Mouse (Mus musculus): Measurements from ENCODE around the gene Wdr75. TPM values are rescaled to one million over a fixed set of nuclear protein-coding genes. Genes with fewer than 3 reads are reported as not detected.
A peak's percentile ranks its signal among the peaks of the same experiment; 100 is the strongest.

Gene Wdr75
- 112 and 114 TPM in 2 replicates for total RNA-seq (2017)

GRCm38 (mm10) chr1:45794969-45795908 lies at the start of gene Wdr75:
TSS of gene Wdr75 (plus strand) at chr1:45795166.
- peak; percentile 97 for ATAC-seq (replicated peaks; ENCODE audit: low read depth, poor library complexity, severe bottlenecking)

DNA sequence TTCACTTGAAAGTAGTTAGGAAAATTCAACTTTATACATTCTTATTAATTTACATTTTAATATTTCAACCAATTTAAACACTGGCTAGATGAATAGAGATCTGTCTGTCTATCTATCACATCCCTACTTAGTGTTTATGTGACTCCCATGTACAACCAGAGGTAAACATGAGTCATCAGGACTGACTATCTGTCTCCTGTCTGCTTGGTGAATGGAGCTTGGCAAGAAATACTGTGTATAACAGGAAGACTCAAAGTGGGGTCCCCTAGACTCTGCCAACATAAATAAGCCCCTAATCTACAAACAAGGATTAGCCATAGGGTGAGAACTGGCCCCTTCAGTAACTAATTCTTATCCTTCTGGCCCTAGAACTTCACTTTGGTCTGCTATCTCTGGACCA lies 39.1 kb upstream of the Wdr75 start:
- ATAC-seq (replicated peaks; ENCODE audit: low read depth, poor library complexity, severe bottlenecking), result no peak

DNA sequence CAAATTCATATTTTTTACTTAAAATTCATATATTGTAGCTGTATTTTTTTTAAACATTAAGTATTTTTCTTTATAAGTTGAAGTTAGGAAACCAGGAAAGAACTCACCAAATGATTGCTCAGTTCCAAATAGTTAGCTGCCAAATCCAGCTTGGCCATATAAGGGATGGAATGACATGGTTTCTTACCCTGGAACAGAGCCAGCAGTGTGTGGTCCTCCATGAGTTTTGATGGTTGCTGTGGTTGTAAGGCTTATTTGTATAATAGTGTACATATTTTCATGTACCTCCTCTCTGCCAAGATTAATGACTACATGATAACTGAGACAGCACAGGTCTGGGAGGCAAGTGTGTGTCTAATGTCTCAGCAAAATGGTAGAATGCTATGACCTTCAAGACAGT lies 38.3 kb upstream of the Wdr75 start:
- ATAC-seq (replicated peaks; ENCODE audit: low read depth, poor library complexity, severe bottlenecking), result no peak

GRCm38 (mm10) chr1:45758011-45758410 lies 37.0 kb upstream of the Wdr75 start:
- no peak for ATAC-seq (replicated peaks; ENCODE audit: low read depth, poor library complexity, severe bottlenecking)

GRCm38 (mm10) chr1:45760667-45761467 lies 34.1 kb upstream of the Wdr75 start:
- ATAC-seq (replicated peaks; ENCODE audit: low read depth, poor library complexity, severe bottlenecking), result no peak

- peak; percentile 72; the same call in 1 of the 2 replicates for ATAC-seq (replicated peaks; ENCODE audit: low read depth, poor library complexity, severe bottlenecking)
Measured at GRCm38 (mm10) chr1:45761468-45761795, 33.5 kb upstream of the Wdr75 start.

DNA sequence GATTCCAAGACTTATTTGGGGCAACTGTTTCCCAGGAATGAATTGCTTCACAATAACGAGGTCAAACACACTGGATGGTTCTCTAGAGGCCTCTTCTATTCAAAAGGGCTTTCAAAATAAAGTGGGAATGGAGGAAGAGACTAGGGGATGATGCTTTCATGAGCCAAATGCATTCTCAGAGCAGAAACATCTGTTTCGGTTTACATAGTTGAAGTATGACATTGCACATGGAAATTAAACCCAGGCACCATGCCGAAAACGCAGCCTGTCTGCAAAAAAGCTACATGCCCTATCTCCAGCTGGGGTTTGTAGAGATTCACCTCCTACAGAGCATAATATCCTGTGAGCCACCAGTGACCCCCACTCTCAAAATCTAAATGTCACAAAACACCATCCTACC lies 29.3 kb upstream of the Wdr75 start:
- no peak for ATAC-seq (replicated peaks; ENCODE audit: low read depth, poor library complexity, severe bottlenecking)

GRCm38 (mm10) chr1:45766123-45766522 lies 28.8 kb upstream of the Wdr75 start:
- ATAC-seq (replicated peaks; ENCODE audit: low read depth, poor library complexity, severe bottlenecking), result peak; percentile 74; the same call in 1 of the 2 replicates

GRCm38 (mm10) chr1:45767533-45767932 lies 27.4 kb upstream of the Wdr75 start:
- no peak for ATAC-seq (replicated peaks; ENCODE audit: low read depth, poor library complexity, severe bottlenecking)

DNA sequence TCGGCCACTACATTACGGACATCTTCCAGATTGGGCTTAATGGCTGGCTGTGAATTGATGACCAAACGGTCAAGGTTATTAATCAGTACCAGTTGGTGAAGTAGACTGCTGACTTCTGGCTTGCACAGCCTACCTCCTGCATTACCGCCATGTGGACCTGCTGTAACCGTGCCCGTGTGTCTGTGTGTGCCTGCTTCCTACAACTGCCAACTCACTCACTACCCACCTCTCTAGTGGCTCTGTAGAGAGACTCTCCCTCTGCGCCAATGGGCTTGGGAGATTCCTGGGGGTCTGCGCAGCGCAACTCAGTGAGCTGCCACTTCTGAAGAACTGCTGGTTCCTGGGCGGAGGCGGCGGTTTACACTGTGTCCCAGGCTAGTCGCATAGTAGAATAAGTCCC lies 25.6 kb upstream of the Wdr75 start:
- ATAC-seq (replicated peaks; ENCODE audit: low read depth, poor library complexity, severe bottlenecking), result no peak

- ATAC-seq (replicated peaks; ENCODE audit: low read depth, poor library complexity, severe bottlenecking), result no peak
Measured at GRCm38 (mm10) chr1:45770051-45770450, 24.9 kb upstream of the Wdr75 start.

- no peak for ATAC-seq (replicated peaks; ENCODE audit: low read depth, poor library complexity, severe bottlenecking)
Measured at GRCm38 (mm10) chr1:45780606-45781288, 14.2 kb upstream of the Wdr75 start.

DNA sequence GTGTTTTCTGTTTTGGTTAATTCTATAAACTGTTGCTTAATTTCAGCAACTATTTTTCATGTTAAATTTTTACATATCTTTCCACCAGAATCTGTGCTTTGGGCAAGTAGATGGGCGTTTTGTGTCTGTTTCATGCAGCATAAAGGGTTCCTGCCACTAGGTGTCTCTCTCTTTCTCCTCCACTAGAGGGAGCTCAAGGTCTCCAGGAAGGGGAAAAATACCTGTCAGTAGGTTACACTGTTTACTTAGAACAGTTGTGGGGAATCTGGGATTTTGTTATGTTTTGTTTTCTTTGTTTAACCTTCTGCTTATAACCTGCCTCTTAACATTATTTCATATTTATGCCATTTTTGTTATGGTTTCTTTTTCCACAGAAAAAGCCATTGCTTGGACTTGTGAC lies 21.9 kb downstream of the Wdr75 start:
- ATAC-seq (replicated peaks; ENCODE audit: low read depth, poor library complexity, severe bottlenecking), result peak; percentile 88

DNA sequence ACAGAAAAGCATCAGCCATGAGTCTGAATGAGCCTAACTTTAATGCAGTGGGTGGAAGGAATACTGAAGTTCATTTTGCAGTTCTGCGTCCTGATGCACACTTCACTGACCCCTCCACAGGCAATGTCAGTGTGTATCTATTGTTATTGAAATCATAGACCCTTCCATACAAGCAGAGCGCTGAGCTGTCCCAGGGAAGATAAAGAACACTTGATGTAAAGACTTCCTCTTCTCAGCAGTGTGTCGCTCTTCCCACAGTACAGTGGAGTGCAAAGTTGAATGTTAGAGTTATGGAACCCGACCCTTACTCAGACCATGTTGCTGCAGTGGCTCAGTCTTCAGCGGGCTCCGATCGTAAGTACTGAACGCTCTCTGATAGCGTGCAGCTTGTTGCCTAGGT lies 23.6 kb downstream of the Wdr75 start:
- ATAC-seq (replicated peaks; ENCODE audit: low read depth, poor library complexity, severe bottlenecking), result no peak

DNA sequence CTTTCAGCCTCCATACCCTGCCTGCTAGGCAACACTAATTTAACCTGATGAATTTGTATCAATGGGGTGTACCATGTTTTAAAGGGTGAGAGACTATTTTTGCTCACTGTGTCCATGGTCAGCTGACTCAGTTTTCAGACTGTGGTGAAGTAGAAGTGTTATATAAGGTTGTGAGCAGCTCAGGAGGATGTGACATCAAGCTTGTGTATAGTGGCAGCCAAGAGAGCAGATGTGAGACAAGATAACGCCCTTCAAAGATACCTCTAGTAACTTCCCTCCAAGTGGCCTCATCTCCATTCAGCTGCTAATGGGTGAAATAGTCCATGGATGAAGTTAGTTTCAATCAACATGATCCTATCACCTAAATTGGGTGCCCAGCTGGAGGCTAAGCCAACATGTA lies 29.5 kb downstream of the Wdr75 start:
- ATAC-seq (replicated peaks; ENCODE audit: low read depth, poor library complexity, severe bottlenecking), result 0 out of 2 replicates have a peak, but pooled peaks have one; percentile 13

GRCm38 (mm10) chr1:45825140-45825539 lies 30.2 kb downstream of the Wdr75 start:
- ATAC-seq (replicated peaks; ENCODE audit: low read depth, poor library complexity, severe bottlenecking), result peak; percentile 93

GRCm38 (mm10) chr1:45825630-45826029 lies 30.7 kb downstream of the Wdr75 start:
- no peak for ATAC-seq (replicated peaks; ENCODE audit: low read depth, poor library complexity, severe bottlenecking)

DNA sequence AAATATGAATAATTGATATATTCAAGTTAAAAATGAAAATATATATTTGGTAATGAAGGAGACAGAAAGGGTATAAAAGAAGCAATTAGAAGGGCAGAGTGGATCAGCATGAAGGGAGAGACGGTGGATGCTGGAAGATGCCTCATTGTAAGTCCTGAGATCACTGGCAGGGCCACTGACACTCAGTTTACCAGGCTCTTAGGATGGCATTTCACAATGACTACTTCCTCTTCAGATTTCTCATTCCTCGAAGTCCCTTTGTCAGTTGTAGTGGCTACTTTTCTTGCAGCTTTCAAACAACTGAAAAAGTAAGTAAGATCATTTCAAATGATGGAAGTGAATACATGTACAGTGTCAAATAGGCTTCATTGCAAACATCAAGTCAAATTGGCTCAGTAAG lies 31.2 kb downstream of the Wdr75 start:
- ATAC-seq (replicated peaks; ENCODE audit: low read depth, poor library complexity, severe bottlenecking), result no peak

DNA sequence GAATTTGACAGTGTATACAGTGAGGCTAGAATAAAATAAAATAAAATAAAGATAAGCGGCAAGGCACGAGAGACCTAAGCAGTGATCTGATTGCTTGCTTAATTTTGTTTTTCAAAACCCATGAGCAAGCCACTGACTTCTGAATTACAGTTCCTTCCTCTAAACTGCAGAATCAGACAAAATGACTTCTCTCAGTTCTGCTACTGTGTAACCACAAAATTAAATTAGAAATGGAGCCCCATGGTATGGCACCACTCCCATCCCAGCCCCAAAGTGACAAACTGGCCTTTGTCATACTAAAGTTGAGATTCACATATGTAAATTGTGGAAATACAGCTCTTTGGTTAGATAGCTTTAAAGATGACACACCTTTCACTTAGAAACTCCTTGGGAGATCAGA lies 31.8 kb downstream of the Wdr75 start:
- ATAC-seq (replicated peaks; ENCODE audit: low read depth, poor library complexity, severe bottlenecking), result peak; percentile 48; the same call in 1 of the 2 replicates

GRCm38 (mm10) chr1:45830453-45831206 lies 35.7 kb downstream of the Wdr75 start:
- ATAC-seq (replicated peaks; ENCODE audit: low read depth, poor library complexity, severe bottlenecking), result no peak
